Mouse (Mus musculus): ENCODE measurements around the gene Olfr1369-ps1.

DNA sequence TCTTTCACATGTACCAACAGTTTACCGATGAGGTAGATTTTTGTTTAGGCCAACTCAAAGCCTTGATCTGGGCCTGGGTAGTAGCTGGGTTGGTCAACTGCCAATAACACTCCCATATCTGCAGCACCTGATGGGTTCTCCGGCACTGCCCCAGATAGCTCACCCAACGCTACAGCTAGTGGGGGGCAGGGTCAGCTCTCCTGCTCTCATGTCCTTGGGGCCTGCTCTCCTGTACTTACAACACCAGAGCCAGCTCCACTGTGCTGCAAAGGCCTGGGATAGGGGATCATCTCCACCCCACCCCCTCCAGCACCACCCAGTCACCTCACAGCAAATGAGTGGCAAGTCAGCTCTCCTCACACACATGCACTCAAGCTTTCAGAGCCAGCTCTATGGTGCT is 1.5 kb upstream of the Olfr1369-ps1 start:
- no peak for TF ChIP-seq USF1 (IDR thresholded peaks at IDR 0.05; ENCODE audit: low read depth)
- no peak for TF ChIP-seq CEBPB (IDR thresholded peaks at IDR 0.05; ENCODE audit: low read depth)
- no peak for TF ChIP-seq CTCF (IDR thresholded peaks at IDR 0.05; ENCODE audit: control insufficient read depth, insufficient read depth, insufficient read length)
